Mouse (Mus musculus) liver, postnatal 0 days (tissue): Measurements from ENCODE around the gene Mms19.

Experiments
- CTCF ChIP-seq: sonication (generic); IDR thresholded peaks from 2 replicates; pipeline ENCODE4 v1.5.1; 2016; ENCODE audit warnings: antibody characterized with exemption, low read depth
- EP300 ChIP-seq: IDR thresholded peaks from 2 replicates; pipeline ENCODE4 v1.6.1; 2016; ENCODE audit warnings: antibody characterized with exemption, low read depth, mild to moderate bottlenecking

DNA sequence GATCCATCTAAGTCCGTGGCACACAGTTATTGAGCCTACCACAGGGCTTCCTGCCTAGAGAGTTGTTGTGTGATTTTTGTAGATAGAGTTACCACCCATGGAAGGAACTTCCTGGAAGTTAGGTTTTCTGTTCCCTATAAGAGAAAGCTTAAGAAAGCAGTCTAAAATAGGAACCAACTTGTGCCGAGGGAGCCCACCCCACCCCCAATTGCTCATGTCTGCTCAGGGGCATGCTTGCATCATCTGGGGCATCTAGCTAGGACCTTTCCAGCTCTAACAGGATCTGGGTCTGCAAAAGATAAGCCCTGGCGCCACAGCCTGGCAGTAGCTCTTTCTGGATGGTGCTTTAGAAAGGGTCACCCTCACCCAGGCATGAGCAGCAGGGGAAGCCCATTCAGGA, 24.7 kb upstream of the Mms19 start:
- no peak for TF ChIP-seq EP300
- TF ChIP-seq CTCF, result no peak
